Mouse (Mus musculus) midbrain, embryonic 13.5 days (tissue): ENCODE data around the gene Zkscan3. TPM values are rescaled to one million over a fixed set of nuclear protein-coding genes. Genes with fewer than 3 reads are reported as not detected.

Experiments used
- ATAC-seq: fragments of 200-750 bp; cut with Nextera tagmentation; 2 replicates; pipeline ENCODE4 v1.8.0; 2017; ENCODE audit warnings: mild to moderate bottlenecking, moderate TSS enrichment, moderate library complexity
- H3K27ac ChIP-seq: fragments of 300-500 bp; sonication (generic); 2 replicates; pipeline ENCODE4 v1.5.1; 2015; ENCODE audit warnings: inconsistent platforms, mild to moderate bottlenecking, moderate library complexity
- H3K27me3 ChIP-seq: fragments of 300-500 bp; sonication (generic); 2 replicates; pipeline ENCODE4 v1.6.1; 2015; ENCODE audit warnings: mild to moderate bottlenecking, inconsistent platforms
- H3K36me3 ChIP-seq: fragments of 300-500 bp; sonication (generic); 2 replicates; pipeline ENCODE4 v1.6.1; 2015; ENCODE audit warnings: mild to moderate bottlenecking, inconsistent platforms
- H3K4me1 ChIP-seq: fragments of 300-500 bp; sonication (generic); replicated peaks from 2 replicates; pipeline ENCODE4 v1.6.1; 2015; ENCODE audit warnings: inconsistent platforms
- H3K4me2 ChIP-seq: fragments of 300-500 bp; sonication (generic); replicated peaks from 2 replicates; pipeline ENCODE4 v1.6.1; 2015; ENCODE audit warnings: moderate library complexity, mild to moderate bottlenecking, inconsistent platforms
- H3K4me3 ChIP-seq: fragments of 300-500 bp; sonication (generic); replicated peaks from 2 replicates; pipeline ENCODE4 v1.5.1; 2015; ENCODE audit warnings: mild to moderate bottlenecking, inconsistent platforms
- H3K9ac ChIP-seq: fragments of 300-500 bp; sonication (generic); replicated peaks from 2 replicates; pipeline ENCODE4 v1.6.1; 2015; ENCODE audit warnings: mild to moderate bottlenecking, inconsistent platforms
- H3K9me3 ChIP-seq: fragments of 300-500 bp; sonication (generic); 2 replicates; pipeline ENCODE4 v1.6.1; 2016; ENCODE audit warnings: mild to moderate bottlenecking, inconsistent platforms
- WGBS: fragments of 180-500 bp; shearing (Covaris S2); methylation state at CpG from one replicate; pipeline ENCODE4 v1.1.7; 2015; 5-methylcytosine and 5-hydroxymethylcytosine counted together
- polyA plus RNA-seq: library from polyadenylated mRNA; unstranded; fragments of >200 nt; fragmentation: Nextera tagmentation; extraction: Ambion mirVana; gene quantifications from 2 replicates; pipeline ENCODE4 v1.2.1, GENCODE M21; 2015

Gene Zkscan3
- 94.9 and 95.7 TPM in 2 replicates for polyA plus RNA-seq

DNA sequence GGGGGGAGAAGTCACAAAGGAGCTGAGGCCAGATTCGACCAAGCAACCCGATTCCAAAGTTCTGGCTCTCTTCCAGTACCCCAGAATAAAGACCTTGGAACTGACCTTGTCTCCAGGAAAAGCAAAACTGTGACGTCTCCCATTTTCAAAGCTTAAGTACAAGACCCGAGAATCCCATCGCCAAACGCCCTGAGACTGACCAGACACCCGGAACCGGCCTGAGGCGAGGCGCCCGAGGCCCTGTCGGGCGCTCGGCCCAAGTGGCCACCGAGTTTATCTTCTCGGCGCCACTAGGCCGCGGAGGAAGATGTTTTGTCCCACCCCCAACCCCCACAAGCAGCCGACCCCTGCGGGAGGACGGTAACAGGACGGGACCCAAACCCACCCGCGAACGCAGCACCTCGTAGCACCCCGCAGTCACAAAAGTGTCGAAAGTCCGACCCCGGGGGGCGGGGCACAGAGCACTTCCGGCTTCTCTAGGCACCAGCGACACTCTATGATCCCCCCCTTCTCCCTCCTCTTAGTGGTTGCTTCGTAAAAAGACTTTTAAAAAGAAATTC lies at the start of gene Zkscan3:
Zkscan3 (minus strand) TSS at position 469 of the 560 bp plus-strand sequence.
- under 1% methylated on average over 35 of the region's 35 CpGs for WGBS
- Histone ChIP-seq H3K27me3 (no peaks in the 10 kb centered on the region; the same call in 1 of the 2 replicates), H3K9ac (peak within 1 kb of the TSS; percentile 84), H3K4me3 (peak within 1 kb of the TSS; percentile 85), H3K36me3 (peaks cover 18% of the 10 kb centered on the region), H3K4me1 (peaks cover 27% of the 10 kb centered on the region), H3K4me2 (peak within 1 kb of the TSS; percentile 83), H3K9me3 (no peaks in the 10 kb centered on the region), H3K27ac (peak within 1 kb of the TSS; percentile 70)
- peak; percentile 97 for ATAC-seq

DNA sequence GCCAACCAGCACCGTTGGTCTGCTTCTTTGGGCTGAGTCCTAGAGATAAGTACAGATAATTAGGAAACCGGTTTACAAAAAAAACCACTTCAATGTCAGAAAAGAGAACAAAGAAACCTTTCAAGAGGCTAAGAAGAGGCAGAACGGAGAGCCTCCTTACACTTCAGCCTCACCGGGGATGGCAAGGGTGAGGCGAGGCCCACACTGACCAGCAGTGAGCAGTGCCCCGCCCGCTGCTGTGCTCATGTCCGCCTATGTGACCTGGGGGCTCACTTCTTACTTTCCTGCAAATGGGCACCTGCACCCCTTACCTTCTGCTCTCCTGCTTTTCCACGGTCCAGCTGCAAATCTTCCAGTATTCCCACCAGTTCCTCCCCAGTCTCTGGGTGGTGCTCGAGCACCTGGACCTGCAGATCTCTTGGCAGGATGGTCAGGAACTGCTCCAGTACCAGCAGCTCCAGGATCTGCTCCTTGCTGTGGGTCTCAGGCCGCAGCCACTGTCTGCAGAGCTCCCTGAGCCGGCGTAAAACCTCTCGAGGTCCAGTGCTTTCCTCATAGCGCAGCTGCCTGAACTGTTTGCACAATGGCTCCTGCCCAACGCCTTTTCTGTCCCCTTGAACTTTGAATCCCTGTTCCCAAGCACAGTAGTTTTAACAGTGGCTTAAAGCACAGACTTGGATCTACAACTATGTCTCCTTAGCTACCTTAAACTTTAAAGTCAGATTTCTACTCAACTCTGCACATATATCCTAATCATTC lies 45.5 kb upstream of the Zkscan3 start:
- Histone ChIP-seq H3K4me2 (no peak overlapping the region), H3K9ac (no peak overlapping the region), H3K9me3 (no peaks in the 10 kb centered on the region), H3K36me3 (peaks cover 49% of the 10 kb centered on the region), H3K27me3 (no peaks in the 10 kb centered on the region), H3K4me1 (peaks cover 13% of the 10 kb centered on the region), H3K27ac (no peak overlapping the region), H3K4me3 (no peak overlapping the region)
- no peak for ATAC-seq
- 83% methylated on average over 16 of the region's 16 CpGs for WGBS

DNA sequence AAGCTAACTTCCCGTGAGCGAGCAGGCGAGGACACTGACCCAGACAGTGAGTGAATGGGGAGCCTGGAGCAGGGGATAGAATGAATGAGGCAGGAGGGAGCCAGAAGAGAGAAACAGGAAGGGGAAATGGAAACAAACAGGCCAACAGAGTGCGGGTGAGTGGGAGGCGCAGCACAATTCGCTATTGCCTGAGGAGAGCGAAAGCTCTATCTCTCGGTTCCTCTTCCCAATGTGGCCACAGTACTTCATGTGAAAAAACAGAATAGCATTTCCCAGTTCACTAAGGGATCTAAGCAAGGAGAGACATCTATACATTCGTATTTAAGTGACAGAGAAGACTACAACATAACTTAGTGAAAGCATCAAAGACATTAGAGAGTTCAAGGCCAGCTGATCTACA lies 44.2 kb upstream of the Zkscan3 start:
- Histone ChIP-seq H3K27ac (no peak overlapping the region), H3K9ac (no peak overlapping the region), H3K27me3 (no peaks in the 10 kb centered on the region), H3K36me3 (peaks cover 49% of the 10 kb centered on the region), H3K4me3 (no peak overlapping the region), H3K4me1 (peaks cover 2% of the 10 kb centered on the region; the same call in 1 of the 2 replicates), H3K9me3 (no peaks in the 10 kb centered on the region), H3K4me2 (no peak overlapping the region)
- no peak for ATAC-seq
- 94% methylated on average over 9 of the region's 9 CpGs for WGBS

DNA sequence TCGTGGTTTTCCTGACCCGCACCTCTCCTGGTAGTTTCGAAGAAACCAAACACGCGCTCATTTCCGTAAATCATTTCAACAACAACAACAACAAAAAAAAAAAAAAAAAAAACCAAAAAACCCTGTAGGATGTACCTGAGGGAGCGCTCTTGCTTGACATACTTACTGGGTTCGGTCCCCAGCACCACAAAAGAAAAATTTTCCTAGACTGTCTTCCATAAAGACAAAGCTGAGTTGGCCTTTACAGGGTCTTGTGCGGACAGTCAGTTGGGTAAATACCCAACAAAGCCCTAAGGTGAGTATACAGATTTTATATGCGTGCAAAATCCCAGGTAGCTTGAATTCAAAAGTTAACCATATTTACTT lies 38.6 kb upstream of the Zkscan3 start:
- Histone ChIP-seq H3K4me2 (peak overlapping the region; percentile 82), H3K9me3 (no peaks in the 10 kb centered on the region), H3K4me3 (peak overlapping the region; percentile 61), H3K9ac (peak overlapping the region; percentile 81), H3K4me1 (peaks cover 18% of the 10 kb centered on the region), H3K27me3 (no peaks in the 10 kb centered on the region), H3K36me3 (peaks cover 26% of the 10 kb centered on the region), H3K27ac (peak overlapping the region; percentile 81)
- ATAC-seq: peak; percentile 59
- 15% methylated on average over 10 of the region's 10 CpGs for WGBS

DNA sequence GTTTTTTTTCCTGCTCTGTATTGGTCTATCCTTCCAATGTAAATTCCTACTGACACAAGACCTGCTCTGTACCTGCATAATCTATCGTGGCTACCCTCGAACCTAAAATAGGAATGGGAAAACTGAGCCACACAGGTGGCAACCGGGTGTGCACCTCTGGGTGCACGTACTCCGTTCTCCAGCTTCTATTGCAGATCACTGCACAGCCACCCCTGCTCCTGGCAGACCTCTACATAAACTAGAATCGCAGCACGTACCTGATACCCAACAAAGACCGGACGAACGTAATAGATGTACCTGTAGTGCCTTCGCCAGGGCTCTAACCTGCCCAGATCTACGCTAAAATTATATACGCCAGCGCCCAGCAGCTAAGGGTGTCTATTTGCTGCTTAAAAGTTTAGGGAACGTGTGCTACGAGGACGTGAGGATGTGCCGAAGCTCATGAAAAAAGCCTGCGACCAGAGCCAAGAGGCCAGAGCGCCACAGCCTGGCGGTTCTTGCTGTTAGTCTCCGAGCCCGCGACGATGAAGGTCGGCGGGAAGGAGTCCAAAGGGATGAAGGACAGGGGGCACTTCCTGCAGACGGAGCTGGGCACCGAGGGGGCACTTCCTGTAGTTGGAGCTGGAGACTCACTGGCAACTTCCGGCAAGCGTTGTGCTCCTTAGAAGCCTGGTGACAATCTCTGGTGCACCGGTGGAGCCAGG lies 38.1 kb upstream of the Zkscan3 start, which contains the start of gene Pgbd1:
Pgbd1 (minus strand) TSS at position 556 of the 704 bp plus-strand sequence.
- Histone ChIP-seq H3K27ac (peak within 1 kb of the TSS; percentile 81), H3K4me3 (peak within 1 kb of the TSS; percentile 61), H3K27me3 (no peaks in the 10 kb centered on the region), H3K4me1 (peaks cover 18% of the 10 kb centered on the region), H3K4me2 (peak within 1 kb of the TSS; percentile 82), H3K36me3 (peaks cover 22% of the 10 kb centered on the region), H3K9me3 (no peaks in the 10 kb centered on the region), H3K9ac (peak within 1 kb of the TSS; percentile 81)
- 1% methylated on average over 32 of the region's 32 CpGs for WGBS
- ATAC-seq: peak; percentile 98

DNA sequence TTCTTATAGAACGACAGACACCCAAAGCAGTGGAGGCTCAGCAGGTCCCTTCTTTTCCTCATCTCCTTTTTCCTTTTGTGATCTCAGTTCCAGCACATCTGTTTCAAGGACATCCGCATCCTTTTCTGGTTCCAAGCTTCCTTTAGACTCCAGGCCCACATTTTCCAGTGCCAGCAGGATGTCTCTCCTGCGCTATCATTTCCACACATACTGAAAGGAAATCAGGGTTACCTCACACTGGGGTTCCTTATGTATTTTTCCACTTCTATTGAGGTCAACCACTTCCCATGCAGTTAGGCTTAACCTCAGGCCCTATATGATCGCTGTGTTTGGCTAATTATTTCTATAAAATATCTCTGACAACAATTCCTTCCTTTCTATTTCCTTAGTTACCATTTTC lies 32.9 kb upstream of the Zkscan3 start:
- no peak for ATAC-seq
- H3K27me3 ChIP-seq: no peaks in the 10 kb centered on the region
- H3K9me3 ChIP-seq: no peaks in the 10 kb centered on the region
- no peak overlapping the region for H3K27ac ChIP-seq
- H3K4me1 ChIP-seq: peaks cover 8% of the 10 kb centered on the region
- WGBS: 88% methylated on average over 4 of the region's 4 CpGs
- no peaks in the 10 kb centered on the region; the same call in 1 of the 2 replicates for H3K36me3 ChIP-seq
- no peak overlapping the region for H3K4me2 ChIP-seq
- no peak overlapping the region for H3K4me3 ChIP-seq
- no peak overlapping the region for H3K9ac ChIP-seq

DNA sequence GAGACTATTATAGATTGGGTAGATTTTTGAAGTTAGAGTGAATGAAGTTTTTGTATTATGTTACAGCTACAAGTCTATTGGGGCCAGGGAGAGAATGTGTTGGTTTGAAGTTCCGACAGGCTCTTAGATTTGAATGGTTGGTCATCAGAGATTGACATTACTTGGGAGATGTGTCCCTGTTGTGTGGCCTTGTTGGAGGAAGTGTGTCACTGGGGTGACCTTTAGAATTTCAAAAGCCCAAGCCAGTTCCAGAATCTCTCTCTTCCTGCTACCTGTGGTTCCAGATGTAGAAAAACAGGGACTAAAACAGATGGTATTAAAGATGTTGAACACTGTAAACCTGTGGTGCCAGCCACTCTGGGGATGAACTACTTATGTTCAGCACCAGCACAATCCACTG lies 25.1 kb upstream of the Zkscan3 start:
- no peaks in the 10 kb centered on the region for H3K27me3 ChIP-seq
- H3K4me1 ChIP-seq: no peaks in the 10 kb centered on the region
- WGBS: 97% methylated on average over 1 of the region's 1 CpGs
- H3K4me3 ChIP-seq: no peak overlapping the region
- H3K27ac ChIP-seq: no peak overlapping the region
- H3K9me3 ChIP-seq: no peaks in the 10 kb centered on the region
- no peak for ATAC-seq
- H3K4me2 ChIP-seq: no peak overlapping the region
- peaks cover 6% of the 10 kb centered on the region; the same call in 1 of the 2 replicates for H3K36me3 ChIP-seq
- no peak overlapping the region for H3K9ac ChIP-seq

DNA sequence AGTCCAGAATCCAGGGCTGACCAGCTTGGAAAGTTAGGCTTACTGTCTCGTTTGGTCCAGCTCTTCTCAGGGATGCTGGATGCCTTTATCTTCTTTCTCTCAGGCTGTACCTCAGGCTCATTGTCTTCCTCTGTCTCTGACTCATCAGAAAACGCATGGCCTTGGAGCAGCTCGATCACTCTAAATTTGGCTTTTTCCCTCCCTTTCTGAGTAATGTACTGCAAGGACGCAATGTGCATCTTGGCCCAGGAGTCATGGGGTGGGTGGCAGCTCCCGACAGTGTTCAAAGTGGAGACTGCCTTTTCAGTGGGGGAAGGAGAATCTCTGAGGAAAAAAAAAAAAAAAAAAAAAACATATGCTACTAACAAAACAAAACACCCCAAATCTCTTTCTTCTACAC lies 20.7 kb upstream of the Zkscan3 start:
- 68% methylated on average over 5 of the region's 5 CpGs for WGBS
- Histone ChIP-seq H3K4me3 (no peak overlapping the region), H3K9ac (no peak overlapping the region), H3K4me1 (no peaks in the 10 kb centered on the region), H3K36me3 (0 out of 2 replicates have a peak, but pooled peaks cover 6% of the 10 kb centered on the region), H3K27me3 (no peaks in the 10 kb centered on the region), H3K4me2 (no peak overlapping the region), H3K27ac (no peak overlapping the region), H3K9me3 (no peaks in the 10 kb centered on the region)
- ATAC-seq: no peak

DNA sequence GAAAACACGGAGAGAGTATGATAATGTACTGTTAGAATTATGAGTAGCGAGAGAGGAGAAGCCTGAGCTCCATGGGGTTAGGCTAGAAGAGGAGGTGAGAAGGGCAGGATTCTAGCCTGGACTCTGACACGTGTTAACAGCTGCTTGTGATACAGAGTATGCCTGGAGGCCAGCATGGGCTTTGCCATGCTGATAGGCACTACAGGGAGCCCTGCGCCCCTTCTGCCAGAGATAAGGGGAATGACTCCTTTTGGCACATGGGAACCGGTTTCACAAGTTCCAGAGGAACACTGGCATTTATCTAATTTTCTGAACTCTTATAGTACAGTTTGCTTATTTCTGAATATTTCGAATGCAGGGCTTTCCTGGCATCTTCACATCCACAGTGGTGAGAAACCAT lies 16.3 kb upstream of the Zkscan3 start:
- WGBS: 70% methylated on average over 6 of the region's 6 CpGs
- H3K36me3 ChIP-seq: no peaks in the 10 kb centered on the region
- H3K4me1 ChIP-seq: no peaks in the 10 kb centered on the region
- no peaks in the 10 kb centered on the region for H3K9me3 ChIP-seq
- H3K27ac ChIP-seq: no peak overlapping the region
- no peak overlapping the region for H3K4me3 ChIP-seq
- no peaks in the 10 kb centered on the region for H3K27me3 ChIP-seq
- ATAC-seq: no peak
- no peak overlapping the region for H3K4me2 ChIP-seq
- no peak overlapping the region for H3K9ac ChIP-seq

DNA sequence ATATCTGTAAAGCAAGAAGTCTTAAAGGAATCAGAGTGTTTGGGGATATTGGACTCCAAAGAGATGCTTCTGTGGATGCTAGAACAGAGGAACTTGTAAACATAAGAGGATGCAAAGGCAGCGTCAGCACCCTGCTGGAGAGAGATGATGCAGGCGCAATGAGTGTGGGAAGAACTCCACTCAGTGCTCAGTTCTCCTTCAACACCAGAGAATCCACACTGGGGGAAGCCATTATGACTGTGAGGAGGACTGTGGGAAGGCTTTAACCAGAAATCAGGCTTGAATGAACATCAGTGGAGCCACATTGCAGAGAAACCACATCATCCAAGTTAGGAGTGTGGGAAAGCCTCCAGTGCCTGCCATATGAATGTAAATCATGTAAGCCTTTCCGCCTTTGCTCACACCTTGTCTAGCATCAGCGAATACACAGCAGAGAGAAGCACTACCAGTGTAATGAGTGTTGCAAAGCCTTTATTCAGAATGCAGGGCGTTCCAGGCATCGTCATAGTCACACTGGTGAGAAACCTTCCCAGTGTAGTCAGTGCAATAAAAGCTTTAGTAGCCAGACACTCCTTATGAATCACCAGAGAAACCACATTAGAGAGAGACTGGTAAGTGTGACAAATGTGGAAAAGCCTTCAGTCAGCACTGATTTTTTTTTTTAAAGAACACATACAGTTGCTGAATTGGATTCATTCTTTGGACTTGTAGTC lies 14.9 kb upstream of the Zkscan3 start:
- H3K36me3 ChIP-seq: no peaks in the 10 kb centered on the region
- H3K4me1 ChIP-seq: no peaks in the 10 kb centered on the region
- no peaks in the 10 kb centered on the region for H3K9me3 ChIP-seq
- no peak for ATAC-seq
- H3K27me3 ChIP-seq: no peaks in the 10 kb centered on the region
- H3K4me2 ChIP-seq: no peak overlapping the region
- H3K4me3 ChIP-seq: no peak overlapping the region
- no peak overlapping the region for H3K27ac ChIP-seq
- H3K9ac ChIP-seq: no peak overlapping the region
- WGBS: 77% methylated on average over 6 of the region's 6 CpGs

DNA sequence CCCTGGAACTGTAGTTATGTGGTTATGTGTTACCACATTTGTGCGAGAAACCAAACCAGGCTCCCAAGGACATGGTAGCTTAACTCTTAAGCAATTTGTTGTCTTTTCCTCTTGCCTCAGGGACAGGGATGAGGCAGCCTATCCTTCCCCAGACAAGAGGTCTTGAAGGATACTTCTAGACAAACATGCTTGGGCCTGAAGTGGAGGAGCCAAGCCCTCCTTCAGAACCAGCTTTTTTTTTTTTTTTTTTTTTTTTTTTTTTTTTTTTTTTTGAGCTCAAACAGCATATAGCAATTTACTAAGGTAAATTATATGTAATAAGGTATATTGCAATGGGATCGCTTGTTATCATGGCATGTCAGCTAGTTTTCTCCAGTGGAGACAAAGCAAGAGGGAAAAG lies 13.2 kb upstream of the Zkscan3 start:
- H3K9me3 ChIP-seq: no peaks in the 10 kb centered on the region
- H3K9ac ChIP-seq: no peak overlapping the region

More for the DNA sequence above, 13.2 kb upstream of the Zkscan3 start:
- H3K4me3 ChIP-seq: no peak overlapping the region
- ATAC-seq: no peak
- WGBS: 99% methylated on average over 2 of the region's 2 CpGs
- H3K4me1 ChIP-seq: no peaks in the 10 kb centered on the region
- H3K4me2 ChIP-seq: no peak overlapping the region
- H3K27me3 ChIP-seq: no peaks in the 10 kb centered on the region
- H3K36me3 ChIP-seq: no peaks in the 10 kb centered on the region
- H3K27ac ChIP-seq: no peak overlapping the region
